Mouse (Mus musculus): ENCODE measurements around the gene Mphosph8. TPM values are rescaled to one million over a fixed set of nuclear protein-coding genes. Genes with fewer than 3 reads are reported as not detected.

Gene Mphosph8
- polyA plus RNA-seq (2016; fragmentation: Nextera tagmentation; extraction: Ambion mirVana): 47.1 and 54.3 TPM in 2 replicates

DNA sequence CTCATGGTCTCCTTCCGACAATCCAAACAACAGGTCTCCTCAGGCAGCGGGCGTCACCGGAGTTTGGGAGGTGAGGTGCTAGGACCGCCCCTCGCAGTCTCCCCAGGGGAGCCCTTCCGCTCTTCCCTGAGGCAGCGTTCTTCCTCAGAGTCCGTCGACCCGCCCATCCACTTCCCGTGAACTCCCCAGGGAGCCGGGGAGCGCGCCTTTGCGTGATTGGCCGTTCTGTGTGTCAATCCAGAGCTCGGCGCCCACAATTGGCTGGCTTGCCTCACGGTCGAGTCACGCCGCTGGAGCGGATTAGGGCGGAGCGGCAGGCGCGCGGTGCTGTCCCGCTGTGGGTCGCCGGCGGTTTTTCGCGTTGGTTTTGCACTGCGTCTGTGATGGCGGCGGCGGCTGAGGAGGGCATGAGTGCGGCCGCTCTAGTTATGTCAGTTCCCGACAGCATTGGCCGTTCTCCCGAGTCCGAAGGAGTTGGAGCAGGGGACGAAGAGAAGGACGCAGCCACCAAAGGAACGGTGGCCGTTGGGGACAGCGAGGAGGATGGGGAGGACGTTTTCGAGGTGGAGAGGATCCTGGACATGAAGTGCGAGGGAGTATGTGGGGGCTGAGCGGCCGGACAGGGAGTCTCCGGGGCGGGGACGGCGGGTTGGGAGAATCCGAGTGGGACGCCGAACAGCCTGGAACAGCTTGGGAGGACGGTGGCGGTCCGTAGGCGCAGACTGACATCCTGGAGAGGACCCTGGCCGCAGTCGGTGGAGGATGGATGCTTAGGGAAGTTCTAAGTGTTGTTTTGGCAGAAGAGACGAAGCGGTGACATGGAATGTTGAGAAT is at the start of gene Mphosph8:
Gene Mphosph8 (plus strand): TSS at position 280 of the 834 bp plus-strand sequence.
- Histone ChIP-seq H3K4me2 (replicated peaks) (peak within 1 kb of the TSS; percentile 78), H3K9ac (peak within 1 kb of the TSS; percentile 90), H3K4me3 (peak within 1 kb of the TSS; percentile 67), H3K27me3 (no peaks in the 10 kb centered on the region), H3K9me3 (replicated peaks) (no peaks in the 10 kb centered on the region), H3K4me1 (peaks cover 24% of the 10 kb centered on the region), H3K27ac (peak within 1 kb of the TSS; percentile 94), H3K36me3 (peaks cover 7% of the 10 kb centered on the region)
- ATAC-seq (ENCODE audit: low FRiP score): peak; percentile 100
- WGBS: under 1% methylated on average over 70 of the region's 70 CpGs

DNA sequence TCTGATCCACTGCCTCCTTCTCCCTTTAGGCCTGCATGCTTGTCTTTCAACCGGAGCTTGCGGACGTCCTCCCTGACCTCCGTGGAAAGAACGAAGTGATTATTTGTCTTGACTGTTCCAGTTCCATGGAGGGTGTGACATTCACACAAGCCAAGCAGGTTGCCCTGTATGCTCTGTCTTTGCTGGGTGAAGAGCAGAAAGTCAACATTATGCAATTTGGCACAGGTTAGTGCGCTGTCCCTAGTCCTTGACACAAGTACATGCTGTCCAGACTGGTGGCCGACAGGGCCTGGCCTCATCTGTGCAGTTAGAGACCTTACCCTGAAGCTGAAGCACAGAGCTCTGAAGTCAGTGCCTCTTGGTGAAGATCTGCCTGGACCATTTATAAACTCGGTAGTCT is 47.6 kb upstream of the Mphosph8 start:
- Histone ChIP-seq H3K4me3 (no peak overlapping the region), H3K27ac (no peak overlapping the region), H3K4me2 (replicated peaks) (no peak overlapping the region), H3K36me3 (no peaks in the 10 kb centered on the region), H3K9me3 (replicated peaks) (no peaks in the 10 kb centered on the region), H3K27me3 (no peaks in the 10 kb centered on the region), H3K4me1 (no peaks in the 10 kb centered on the region), H3K9ac (no peak overlapping the region)
- no peak for ATAC-seq (ENCODE audit: low FRiP score)
- WGBS: 90% methylated on average over 8 of the region's 8 CpGs

DNA sequence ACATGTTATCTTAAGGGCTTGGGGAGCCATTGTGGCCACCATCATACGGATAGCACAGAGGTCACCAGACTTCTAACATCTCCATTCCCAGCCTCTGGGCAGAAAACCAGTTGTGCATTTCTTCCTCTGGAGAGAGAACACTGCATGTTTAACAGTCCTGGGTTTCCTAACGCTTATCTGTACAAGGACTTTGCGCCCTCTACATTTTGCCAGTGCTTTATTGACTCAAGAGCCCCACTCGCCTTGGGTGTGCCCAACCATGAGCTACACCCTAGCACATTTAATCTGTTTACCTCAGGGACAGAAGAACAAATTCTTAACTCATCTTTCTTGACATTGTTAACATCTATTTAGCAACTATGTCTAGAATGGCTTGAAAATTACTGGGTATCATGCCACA is 41.8 kb upstream of the Mphosph8 start:
- H3K4me1 ChIP-seq: no peaks in the 10 kb centered on the region
- no peak overlapping the region for H3K27ac ChIP-seq
- WGBS: 96% methylated on average over 4 of the region's 4 CpGs
- H3K4me2 ChIP-seq (replicated peaks): no peak overlapping the region
- H3K27me3 ChIP-seq: no peaks in the 10 kb centered on the region
- no peaks in the 10 kb centered on the region for H3K9me3 ChIP-seq (replicated peaks)
- H3K4me3 ChIP-seq: no peak overlapping the region
- no peak for ATAC-seq (ENCODE audit: low FRiP score)
- no peaks in the 10 kb centered on the region for H3K36me3 ChIP-seq
- H3K9ac ChIP-seq: no peak overlapping the region

DNA sequence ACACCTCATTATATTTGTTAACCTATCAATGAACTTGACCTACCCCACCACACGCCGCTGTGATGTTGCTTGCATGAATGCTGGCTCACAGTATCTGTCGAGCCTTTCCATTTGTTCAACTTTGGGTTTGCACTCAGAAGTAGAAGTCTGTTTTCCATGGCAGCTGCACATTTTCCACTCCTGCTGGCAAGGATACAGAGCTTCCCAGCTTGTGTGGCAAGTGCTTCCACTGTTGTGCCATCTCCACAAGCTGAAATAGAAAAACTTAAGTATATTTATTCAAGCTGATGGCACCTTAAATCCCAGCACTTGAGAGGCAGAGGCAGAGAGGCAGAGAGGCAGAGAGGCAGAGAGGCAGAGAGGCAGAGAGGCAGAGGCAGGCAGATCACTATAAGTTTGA is 39.7 kb upstream of the Mphosph8 start:
- Histone ChIP-seq H3K4me2 (replicated peaks) (no peak overlapping the region), H3K9me3 (replicated peaks) (no peaks in the 10 kb centered on the region), H3K9ac (no peak overlapping the region), H3K27me3 (no peaks in the 10 kb centered on the region), H3K27ac (no peak overlapping the region), H3K4me1 (no peaks in the 10 kb centered on the region), H3K4me3 (no peak overlapping the region), H3K36me3 (no peaks in the 10 kb centered on the region)
- no peak for ATAC-seq (ENCODE audit: low FRiP score)
- WGBS: 90% methylated on average over 3 of the region's 3 CpGs

DNA sequence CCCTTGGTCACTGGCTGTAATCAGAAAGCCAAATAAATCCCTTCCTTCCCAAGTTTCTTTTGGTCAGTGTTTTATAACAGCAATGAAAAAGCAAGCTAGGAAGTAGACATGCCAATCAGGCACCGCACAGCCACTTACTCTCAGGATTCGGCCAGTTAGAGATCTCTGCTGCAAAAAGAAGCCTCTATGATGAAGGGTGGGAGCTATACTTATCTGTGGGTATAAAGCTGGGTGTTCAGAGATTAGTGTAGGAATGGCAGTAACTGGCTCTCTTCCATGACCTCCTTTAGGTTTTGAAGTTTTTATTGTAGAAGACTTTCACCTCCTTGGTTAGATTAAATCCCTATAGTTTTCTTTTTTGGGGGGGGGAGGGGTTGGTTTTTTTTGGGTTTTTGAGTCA is 36.9 kb upstream of the Mphosph8 start:
- no peak overlapping the region for H3K4me3 ChIP-seq
- H3K27me3 ChIP-seq: no peaks in the 10 kb centered on the region
- H3K4me1 ChIP-seq: no peaks in the 10 kb centered on the region
- no peak for ATAC-seq (ENCODE audit: low FRiP score)
- no peak overlapping the region for H3K9ac ChIP-seq
- no peak overlapping the region for H3K4me2 ChIP-seq (replicated peaks)
- no peaks in the 10 kb centered on the region for H3K9me3 ChIP-seq (replicated peaks)
- H3K36me3 ChIP-seq: no peaks in the 10 kb centered on the region
- 96% methylated on average over 2 of the region's 2 CpGs for WGBS
- H3K27ac ChIP-seq: no peak overlapping the region

- 66% methylated on average over 7 of the region's 7 CpGs for WGBS
- Histone ChIP-seq H3K9me3 (replicated peaks) (no peaks in the 10 kb centered on the region), H3K36me3 (no peaks in the 10 kb centered on the region), H3K27ac (no peak overlapping the region), H3K4me2 (replicated peaks) (no peak overlapping the region), H3K4me3 (no peak overlapping the region), H3K4me1 (no peaks in the 10 kb centered on the region), H3K9ac (no peak overlapping the region), H3K27me3 (no peaks in the 10 kb centered on the region)
- no peak for ATAC-seq (ENCODE audit: low FRiP score)
Observed at GRCm38 (mm10) chr14:56647206-56647605, 20.8 kb upstream of the Mphosph8 start.

- no peaks in the 10 kb centered on the region for H3K4me1 ChIP-seq
- no peaks in the 10 kb centered on the region for H3K27me3 ChIP-seq
- H3K9ac ChIP-seq: no peak overlapping the region
- H3K27ac ChIP-seq: no peak overlapping the region
- peaks cover 4% of the 10 kb centered on the region; the same call in 1 of the 2 replicates for H3K9me3 ChIP-seq (replicated peaks)
- no peak for ATAC-seq (ENCODE audit: low FRiP score)
- no peak overlapping the region for H3K4me2 ChIP-seq (replicated peaks)
- H3K4me3 ChIP-seq: no peak overlapping the region
- no peaks in the 10 kb centered on the region for H3K36me3 ChIP-seq
Observed at GRCm38 (mm10) chr14:56649448-56649847, 18.6 kb upstream of the Mphosph8 start.

GRCm38 (mm10) chr14:56665651-56666050 is 2.4 kb upstream of the Mphosph8 start:
- Histone ChIP-seq H3K4me3 (no peak overlapping the region), H3K9me3 (replicated peaks) (no peaks in the 10 kb centered on the region), H3K36me3 (no peaks in the 10 kb centered on the region), H3K9ac (no peak overlapping the region), H3K27me3 (no peaks in the 10 kb centered on the region), H3K4me2 (replicated peaks) (no peak overlapping the region), H3K4me1 (peaks cover 18% of the 10 kb centered on the region), H3K27ac (no peak overlapping the region)
- no peak for ATAC-seq (ENCODE audit: low FRiP score)
- WGBS: 78% methylated on average over 5 of the region's 5 CpGs

- 0 out of 2 replicates have a peak overlapping the region, but pooled peaks have one; percentile 67 for H3K4me3 ChIP-seq
- no peak for ATAC-seq (ENCODE audit: low FRiP score)
- no peak overlapping the region for H3K27ac ChIP-seq
- no peaks in the 10 kb centered on the region for H3K9me3 ChIP-seq (replicated peaks)
- H3K36me3 ChIP-seq: no peaks in the 10 kb centered on the region
- H3K9ac ChIP-seq: no peak overlapping the region
- H3K4me1 ChIP-seq: peaks cover 24% of the 10 kb centered on the region
- 85% methylated on average over 3 of the region's 3 CpGs for WGBS
- H3K4me2 ChIP-seq (replicated peaks): peak overlapping the region; percentile 78; the same call in 1 of the 2 replicates
- no peaks in the 10 kb centered on the region for H3K27me3 ChIP-seq
Observed at GRCm38 (mm10) chr14:56666909-56667308, 1.1 kb upstream of the Mphosph8 start.

GRCm38 (mm10) chr14:56669046-56669620 is 1.1 kb downstream of the Mphosph8 start:
- 12% methylated on average over 13 of the region's 13 CpGs for WGBS
- no peak for ATAC-seq (ENCODE audit: low FRiP score)
- Histone ChIP-seq H3K4me1 (peaks cover 24% of the 10 kb centered on the region), H3K27me3 (no peaks in the 10 kb centered on the region), H3K9ac (peak overlapping the region; percentile 90), H3K4me2 (replicated peaks) (peak overlapping the region; percentile 78), H3K27ac (peak overlapping the region; percentile 94; the same call in 1 of the 2 replicates), H3K4me3 (peak overlapping the region; percentile 67), H3K9me3 (replicated peaks) (no peaks in the 10 kb centered on the region), H3K36me3 (peaks cover 11% of the 10 kb centered on the region)

- Histone ChIP-seq H3K4me3 (no peak overlapping the region), H3K9ac (no peak overlapping the region), H3K9me3 (replicated peaks) (no peaks in the 10 kb centered on the region), H3K27me3 (no peaks in the 10 kb centered on the region), H3K27ac (no peak overlapping the region), H3K4me1 (no peaks in the 10 kb centered on the region), H3K4me2 (replicated peaks) (no peak overlapping the region), H3K36me3 (peaks cover 71% of the 10 kb centered on the region)
- ATAC-seq (ENCODE audit: low FRiP score): no peak
- WGBS: 61% methylated on average over 1 of the region's 1 CpGs
Observed at GRCm38 (mm10) chr14:56685426-56685825, 17.4 kb downstream of the Mphosph8 start.

GRCm38 (mm10) chr14:56689116-56689515 is 21.1 kb downstream of the Mphosph8 start:
- ATAC-seq (ENCODE audit: low FRiP score): no peak
- Histone ChIP-seq H3K4me3 (no peak overlapping the region), H3K27ac (no peak overlapping the region), H3K36me3 (peaks cover 89% of the 10 kb centered on the region), H3K9ac (no peak overlapping the region), H3K27me3 (no peaks in the 10 kb centered on the region), H3K4me2 (replicated peaks) (no peak overlapping the region), H3K9me3 (replicated peaks) (no peaks in the 10 kb centered on the region), H3K4me1 (no peaks in the 10 kb centered on the region)
- WGBS: 88% methylated on average over 1 of the region's 1 CpGs

DNA sequence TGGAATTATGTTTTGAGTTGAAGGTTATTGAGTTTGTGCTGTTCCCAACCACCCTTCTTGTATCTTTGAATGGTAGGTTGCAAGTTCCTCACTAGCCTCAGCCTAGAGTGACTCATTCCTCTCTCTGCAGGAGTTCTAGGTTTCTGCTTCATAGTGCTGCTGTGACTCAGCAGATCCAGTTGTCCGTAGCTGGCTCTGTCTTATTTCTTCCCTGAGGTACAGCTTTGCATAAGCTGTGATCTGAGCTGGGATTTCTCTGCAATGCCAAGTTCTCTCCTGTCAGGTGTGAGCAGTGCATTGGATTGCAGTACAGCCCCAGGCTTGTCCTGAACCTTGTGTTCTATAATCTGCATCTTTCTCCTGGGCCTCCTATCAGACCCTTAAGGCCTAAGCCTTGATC is 21.7 kb downstream of the Mphosph8 start:
- H3K4me3 ChIP-seq: no peak overlapping the region
- H3K9ac ChIP-seq: no peak overlapping the region
- no peak overlapping the region for H3K4me2 ChIP-seq (replicated peaks)
- no peaks in the 10 kb centered on the region for H3K4me1 ChIP-seq
- H3K36me3 ChIP-seq: peaks cover 89% of the 10 kb centered on the region
- H3K9me3 ChIP-seq (replicated peaks): no peaks in the 10 kb centered on the region
- ATAC-seq (ENCODE audit: low FRiP score): no peak
- WGBS: 78% methylated on average over 1 of the region's 1 CpGs
- H3K27me3 ChIP-seq: no peaks in the 10 kb centered on the region
- no peak overlapping the region for H3K27ac ChIP-seq
